Mouse (Mus musculus) C2C12 (cell line): Measurements from ENCODE around the gene Tgm4.

Source experiments
- CTCF ChIP-seq: IDR thresholded peaks from one replicate; pipeline ENCODE4 v1.5.1; 2011; ENCODE audit not compliant: control insufficient read depth, insufficient read depth, insufficient read length
- MAX ChIP-seq: IDR thresholded peaks from one replicate; pipeline ENCODE4 v1.6.1; 2011; ENCODE audit warnings: mild to moderate bottlenecking, control low read depth
- MYOG ChIP-seq: IDR thresholded peaks from one replicate; pipeline ENCODE4 v1.6.1; 2011; ENCODE audit not compliant: control insufficient read depth, insufficient read length; ENCODE audit errors: extremely low read depth
- USF1 ChIP-seq: IDR thresholded peaks from one replicate; pipeline ENCODE4 v1.6.1; 2011; ENCODE audit warnings: low read depth, mild to moderate bottlenecking, control low read depth, moderate library complexity

GRCm38 (mm10) chr9:123109188-123109587 is 74.7 kb downstream of the Tgm4 start:
- TF ChIP-seq CTCF (no peak), MAX (no peak), USF1 (no peak), MYOG (no peak)
